ENCODE assay signal across 8 mouse cellular contexts in the genomic region with DNA sequence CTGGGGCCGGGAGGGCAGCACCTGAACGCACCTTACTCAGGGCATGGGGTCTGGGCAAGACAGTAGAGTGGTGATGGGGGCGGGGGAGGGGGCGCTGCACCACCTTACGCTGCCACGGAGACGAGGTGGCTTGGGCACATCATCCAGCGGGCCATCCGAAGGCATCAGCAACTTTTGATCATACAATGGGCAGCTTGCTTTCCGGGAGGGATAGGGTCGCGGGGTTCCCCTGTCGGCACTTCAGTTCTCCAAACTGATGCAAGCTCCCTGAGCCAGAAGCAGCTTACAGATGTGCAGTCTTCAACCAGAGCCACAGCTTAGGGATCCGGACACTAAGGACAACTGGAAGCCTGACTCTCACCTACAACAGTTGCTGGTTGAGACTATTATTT. TPM values are rescaled to one million over a fixed set of nuclear protein-coding genes. Genes with fewer than 3 reads are reported as not detected.
DNase-seq lines count a peak whose midpoint lies in the region; ATAC-seq and TF ChIP-seq lines count a peak whose summit lies in the region.

No protein-coding gene starts in this region.

- no peak for TF ChIP-seq CTCF in heart, postnatal 0 days (IDR thresholded peaks at IDR 0.05; ENCODE audit: low read depth)

- H3K79me2 ChIP-seq in macrophage (ENCODE audit: inconsistent target) = no peaks in the 10 kb centered on the region; the same call in 1 of the 2 replicates

- no peak for TF ChIP-seq EP300 in heart, postnatal 0 days (IDR thresholded peaks at IDR 0.05; ENCODE audit: low read depth)

- peak overlapping the region; percentile 83 for H3K4me2 ChIP-seq in heart, embryonic 12.5 days
- peak overlapping the region; percentile 82 for H3K4me2 ChIP-seq in heart, postnatal 0 days (ENCODE audit: low read depth, low read length)

- H3K36me3 ChIP-seq in heart, embryonic 12.5 days = no peaks in the 10 kb centered on the region
- no peaks in the 10 kb centered on the region for H3K36me3 ChIP-seq in heart, postnatal 0 days (replicated peaks; ENCODE audit: control insufficient read depth, insufficient read depth, low read length)
- H3K36me3 ChIP-seq in macrophage (ENCODE audit: inconsistent target) = no peaks in the 10 kb centered on the region

- H3K4me1 ChIP-seq in heart, embryonic 12.5 days (replicated peaks) = peaks cover 42% of the 10 kb centered on the region
- H3K4me1 ChIP-seq in heart, postnatal 0 days (ENCODE audit: control insufficient read depth, insufficient read depth) = peaks cover 23% of the 10 kb centered on the region; the same call in 1 of the 2 replicates

- no peak for DNase-seq in heart, postnatal 10 days
- DNase-seq in heart, postnatal 0 days (ENCODE audit: low spot score) = no peak
- DNase-seq in frontal cortex, postnatal 14 days (ENCODE audit: low spot score in 2 of 2) = no peak
- no peak for DNase-seq in ovary, postnatal 36 days (ENCODE audit: low spot score)
- no peak for DNase-seq in thymus, adult 18-20 months

- no peak overlapping the region for H3K27ac ChIP-seq in heart, embryonic 12.5 days (ENCODE audit: poor library complexity, severe bottlenecking)
- peak overlapping the region; percentile 49 for H3K27ac ChIP-seq in heart, postnatal 0 days (ENCODE audit: low read depth)
- no peak overlapping the region for H3K27ac ChIP-seq in macrophage

- 0 out of 2 replicates have a peak, but pooled peaks cover 7% of the 10 kb centered on the region for H3K27me3 ChIP-seq in heart, embryonic 12.5 days (replicated peaks)
- H3K27me3 ChIP-seq in heart, postnatal 0 days (ENCODE audit: control insufficient read depth, insufficient read depth, low read length) = no peaks in the 10 kb centered on the region

- H3K4me3 ChIP-seq in heart, embryonic 12.5 days = peak overlapping the region; percentile 56
- H3K4me3 ChIP-seq in heart, postnatal 0 days (ENCODE audit: low read depth, low read length) = peak overlapping the region; percentile 60
- peak overlapping the region; percentile 7; the same call in 1 of the 2 replicates for H3K4me3 ChIP-seq in macrophage (ENCODE audit: inconsistent target)

- no peak for ATAC-seq in heart, embryonic 12.5 days (ENCODE audit: insufficient number of reproducible peaks, low FRiP score)
- peak; percentile 10 for ATAC-seq in activated CD4-positive, CD25-positive, alpha-beta regulatory T cell, adult 4 months
- no peak; the same call in 1 of the 2 replicates for ATAC-seq in heart, postnatal 0 days (ENCODE audit: insufficient read depth, low read depth)

- no peaks in the 10 kb centered on the region for H3K9me3 ChIP-seq in heart, embryonic 12.5 days (replicated peaks)
- H3K9me3 ChIP-seq in heart, postnatal 0 days (replicated peaks; ENCODE audit: control insufficient read depth, low read length) = no peaks in the 10 kb centered on the region

- 9% methylated on average over 13 of the region's 14 CpGs for WGBS in heart, embryonic 12.5 days
- 5% methylated on average over 14 of the region's 14 CpGs for WGBS in heart, postnatal 0 days
- 5% methylated on average over 14 of the region's 14 CpGs for WGBS in macrophage (ENCODE audit: missing documents)

- H3K9ac ChIP-seq in heart, embryonic 12.5 days = peak overlapping the region; percentile 77
- peak overlapping the region; percentile 62 for H3K9ac ChIP-seq in heart, postnatal 0 days (replicated peaks; ENCODE audit: low read depth, low read length)

- intact Hi-C loops in heart, postnatal 10 days (cut with DNase I) = loop anchor here (5.0 kb wide), 1 partner anchor 208 kb away; no protein-coding TSS in a partner anchor

RNA-seq across cellular contexts. Expression of a gene that starts 0.5 kb away (rescaled TPM):
- 20.2 and 20.9 TPM in 2 replicates for polyA plus RNA-seq in heart, embryonic 12.5 days (2016; fragmentation: Nextera tagmentation; extraction: Ambion mirVana)
- 10 to 100 TPM; 20.0 to 20.2 TPM for total RNA-seq in heart, postnatal 10 days (2021)
- 10 to 100 TPM; 25.3 to 30.0 TPM for polyA plus RNA-seq in activated CD4-positive, CD25-positive, alpha-beta regulatory T cell, adult 4 months (2017; shearing (Covaris generic))
- 46.7 and 59.5 TPM in 2 replicates for total RNA-seq in heart, postnatal 0 days (2014; rRNA removed; ENCODE audit: low replicate concordance)
- polyA plus RNA-seq in heart, postnatal 0 days (2015; fragmentation: Nextera tagmentation; extraction: Ambion mirVana) = 62.4 and 65.5 TPM in 2 replicates
- 1 to 10 TPM in 4 of 26 experiments, under 1 TPM in 6, not detected in 16; 0.32 to 3.0 (median 0.64) TPM for total RNA-seq in macrophage (2018; cell fraction: chromatin; rRNA removed)
- 1 to 10 TPM in 13 of 26 experiments, under 1 TPM in 13; 0.39 to 7.6 (median 2.0) TPM for total RNA-seq in macrophage (2018; cell fraction: cytosol; rRNA removed)
- total RNA-seq in macrophage (2018; cell fraction: nucleus; rRNA removed) = 1 to 10 TPM in 9 of 26 experiments, under 1 TPM in 11, not detected in 6; 0.17 to 4.2 (median 0.90) TPM
- polyA plus RNA-seq in macrophage (2018) = 1.4 to 9.6 TPM (median 1.5 TPM) in 3 replicates

RNA-seq across cellular contexts. Expression of a gene that starts 35.3 kb away (rescaled TPM):
- 2.1 and 2.7 TPM in 2 replicates for polyA plus RNA-seq in heart, embryonic 12.5 days (2016; fragmentation: Nextera tagmentation; extraction: Ambion mirVana)
- total RNA-seq in heart, postnatal 10 days (2021) = under 1 TPM; 0.45 to 0.50 TPM
- polyA plus RNA-seq in activated CD4-positive, CD25-positive, alpha-beta regulatory T cell, adult 4 months (2017; shearing (Covaris generic)) = 1 to 10 TPM; 1.7 TPM
- total RNA-seq in heart, postnatal 0 days (2014; rRNA removed; ENCODE audit: low replicate concordance) = 0.04 and 4.4 TPM in 2 replicates
- 0.71 and 0.97 TPM in 2 replicates for polyA plus RNA-seq in heart, postnatal 0 days (2015; fragmentation: Nextera tagmentation; extraction: Ambion mirVana)
- 1 to 10 TPM in 5 of 26 experiments, under 1 TPM in 9, not detected in 12; 0.33 to 1.8 (median 0.61) TPM for total RNA-seq in macrophage (2018; cell fraction: chromatin; rRNA removed)
- total RNA-seq in macrophage (2018; cell fraction: cytosol; rRNA removed) = under 1 TPM in 21 of 26 experiments, not detected in 5; 0.03 to 0.58 (median 0.14) TPM
- total RNA-seq in macrophage (2018; cell fraction: nucleus; rRNA removed) = 1 to 10 TPM in 4 of 26 experiments, under 1 TPM in 9, not detected in 13; 0.24 to 3.2 (median 0.50) TPM
- polyA plus RNA-seq in macrophage (2018) = 0.10 to 0.59 TPM in 2 of 3 replicates, not detected in the other

Comparison
In these comparisons a context has a peak if more than half of its experiments do, and no peak if none do; other contexts are left out.
1. H3K4me3 ChIP-seq: peak in every context shown above with its lines; median percentile 60 in heart, postnatal 0 days; 56 in heart, embryonic 12.5 days; 7 in macrophage.